Mouse (Mus musculus) cerebellum, adult 11 months (tissue): ENCODE data around the gene Kansl2.
A peak's percentile ranks its signal among the peaks of the same experiment; 100 is the strongest.
"Not testable (repeated sequence)": the region's sequence is repeated elsewhere in the genome, so short reads cannot be mapped to it uniquely, and the experiment has no call there.

Experiments
- DNase-seq: peaks from one replicate; pipeline ENCODE4 v3.0.0; 2022

The Kansl2 gene

GRCm38 (mm10) chr15:98533035-98533531 is 981 bp downstream of the Kansl2 start:
- no peak for DNase-seq

GRCm38 (mm10) chr15:98532281-98532680 is 1.8 kb downstream of the Kansl2 start:
- no peak for DNase-seq

- DNase-seq = no peak
These were observed 5.9 kb downstream of the Kansl2 start for GRCm38 (mm10) chr15:98528066-98528563.

- DNase-seq = no peak
These were observed 6.8 kb downstream of the Kansl2 start for GRCm38 (mm10) chr15:98527056-98527771.

GRCm38 (mm10) chr15:98526057-98526456 is 8.0 kb downstream of the Kansl2 start:
- no peak for DNase-seq

- no peak for DNase-seq
These were observed 12.8 kb downstream of the Kansl2 start for GRCm38 (mm10) chr15:98521245-98521644.

GRCm38 (mm10) chr15:98517380-98518355 is 16.4 kb downstream of the Kansl2 start:
- DNase-seq = peak; percentile 50

- not testable (repeated sequence) for DNase-seq
These were observed 19.2 kb downstream of the Kansl2 start for GRCm38 (mm10) chr15:98514845-98515244.

- DNase-seq = no peak
These were observed 19.9 kb downstream of the Kansl2 start for GRCm38 (mm10) chr15:98514146-98514545.

GRCm38 (mm10) chr15:98513676-98514075 is 20.4 kb downstream of the Kansl2 start:
- not testable (repeated sequence) for DNase-seq

- DNase-seq = peak; percentile 38
These were observed 21.2 kb downstream of the Kansl2 start for GRCm38 (mm10) chr15:98512799-98513321.

GRCm38 (mm10) chr15:98512232-98512631 is 21.8 kb downstream of the Kansl2 start:
- DNase-seq = no peak

GRCm38 (mm10) chr15:98511386-98511928 is 22.6 kb downstream of the Kansl2 start:
- DNase-seq = no peak

GRCm38 (mm10) chr15:98510438-98511385 is 23.4 kb downstream of the Kansl2 start:
- peak; percentile 64 for DNase-seq

GRCm38 (mm10) chr15:98509387-98509786 is 24.7 kb downstream of the Kansl2 start:
- DNase-seq = no peak

GRCm38 (mm10) chr15:98507321-98507720 is 26.7 kb downstream of the Kansl2 start:
- no peak for DNase-seq

- no peak for DNase-seq
These were observed 27.7 kb downstream of the Kansl2 start for GRCm38 (mm10) chr15:98506253-98506957.

- peak; percentile 28 for DNase-seq
These were observed 29.6 kb downstream of the Kansl2 start for GRCm38 (mm10) chr15:98504514-98504913.

- no peak for DNase-seq
These were observed 30.7 kb downstream of the Kansl2 start for GRCm38 (mm10) chr15:98503317-98503716.

- DNase-seq = no peak
These were observed 36.4 kb downstream of the Kansl2 start for GRCm38 (mm10) chr15:98497631-98498030.

- DNase-seq = no peak
These were observed 42.0 kb downstream of the Kansl2 start, which contains the start of gene Olfr279 for GRCm38 (mm10) chr15:98492102-98492501. Gene Olfr279, plus strand, starts transcription at chr15:98492402.
